Mouse (Mus musculus) thymus, postnatal 4 days (tissue): ENCODE measurements around the gene Eaf2.

ENCODE experiments used
- DNase-seq: peaks from one replicate; pipeline ENCODE4 v3.0.0; 2021

Eaf2 gene

GRCm38 (mm10) chr16:36747068-36747467 lies 127.7 kb downstream of the Eaf2 start:
- DNase-seq: no peak

GRCm38 (mm10) chr16:36743580-36743979 lies 131.2 kb downstream of the Eaf2 start:
- DNase-seq: no peak
